Mouse (Mus musculus) adrenal gland, postnatal 10 days (tissue): ENCODE results near the gene Abcf2. TPM values are rescaled to one million over a fixed set of nuclear protein-coding genes. Genes with fewer than 3 reads are reported as not detected.

ENCODE experiments used
- DNase-seq: peaks from one replicate; pipeline ENCODE4 v3.0.0; 2021; ENCODE audit warnings: mixed read lengths
- long read RNA-seq, 2 experiments: library from polyadenylated mRNA; stranded (forward); transcript quantifications; one replicate each; pipeline ENCODE4 v2.0.0; 2021
- total RNA-seq, 2 experiments: library from RNA; stranded (reverse); gene quantifications; 2 replicates each; pipeline ENCODE4 v1.2.3; 2021

Abcf2 gene
- total RNA-seq, result 10 to 100 TPM; 51.0 to 53.3 TPM
- long read RNA-seq, experiment 1, transcript Abcf2-201 (14 exons, 2,569 nt), result major isoform, 77 of 117 reads
- long read RNA-seq, experiment 1, partial matches to known transcripts, result 15 of 117 reads
- long read RNA-seq, experiment 1, other reads (novel, unspliced or antisense), result 25 of 117 reads
- long read RNA-seq, experiment 2, transcript Abcf2-201 (14 exons, 2,569 nt), result major isoform, 76 of 94 reads
- long read RNA-seq, experiment 2, partial matches to known transcripts, result 6 of 94 reads
- long read RNA-seq, experiment 2, other reads (novel, unspliced or antisense), result 12 of 94 reads

DNA sequence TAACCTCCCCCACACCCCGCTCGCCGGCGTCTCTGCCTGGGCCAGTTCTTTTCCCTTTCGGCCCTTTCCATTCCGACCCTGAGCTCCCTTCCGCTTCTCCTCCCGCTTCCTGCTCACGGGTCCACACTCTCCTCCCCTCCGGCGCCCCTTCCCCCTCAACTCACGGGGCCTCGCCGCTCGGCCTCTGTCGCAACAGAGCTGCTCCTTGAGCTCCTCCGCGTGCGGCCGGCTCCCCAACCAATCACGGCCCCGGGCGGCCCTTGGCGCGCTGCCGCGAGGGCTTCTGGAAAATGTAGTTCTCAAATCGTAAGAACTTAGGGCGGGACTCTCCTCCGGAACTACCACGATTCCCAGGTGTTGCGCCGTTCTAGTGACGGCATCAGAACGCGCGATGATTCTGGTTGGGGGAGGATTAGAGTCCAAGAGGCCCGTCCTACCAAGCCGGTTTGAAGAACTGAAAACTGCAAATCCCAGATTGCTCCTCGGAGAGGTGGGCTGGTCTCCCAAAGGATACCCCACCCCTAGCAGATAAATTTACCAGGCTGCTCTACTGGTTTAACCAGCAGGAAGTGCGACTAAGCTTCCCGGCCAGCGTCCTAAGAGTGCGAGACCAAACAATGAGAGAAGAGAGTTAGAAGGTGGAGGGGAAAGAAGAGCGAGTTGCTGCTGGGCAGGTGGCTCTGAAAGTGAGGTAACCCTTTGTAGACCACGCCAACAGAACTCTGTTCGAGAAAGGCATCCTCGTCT lies at the start of gene Abcf2:
Gene Abcf2 (minus strand): TSS at position 285 of the 747 bp plus-strand sequence.
- DNase-seq, result peak; percentile 100

DNA sequence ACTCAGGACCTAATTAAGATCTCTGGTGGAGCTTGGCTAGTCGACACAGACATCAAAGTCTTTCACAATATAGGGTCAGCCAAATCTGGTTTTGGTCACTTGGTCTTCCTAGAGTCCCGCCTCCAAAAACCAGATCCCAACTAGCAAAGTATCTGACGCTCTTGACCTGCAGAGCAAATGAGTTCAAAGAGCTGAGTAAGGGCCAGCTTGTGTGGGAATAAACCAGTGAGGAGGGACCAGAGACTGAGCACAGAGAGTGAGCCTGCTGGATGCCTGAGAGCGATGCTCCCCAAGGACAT lies 47.5 kb upstream of the Abcf2 start:
- DNase-seq, result no peak

DNA sequence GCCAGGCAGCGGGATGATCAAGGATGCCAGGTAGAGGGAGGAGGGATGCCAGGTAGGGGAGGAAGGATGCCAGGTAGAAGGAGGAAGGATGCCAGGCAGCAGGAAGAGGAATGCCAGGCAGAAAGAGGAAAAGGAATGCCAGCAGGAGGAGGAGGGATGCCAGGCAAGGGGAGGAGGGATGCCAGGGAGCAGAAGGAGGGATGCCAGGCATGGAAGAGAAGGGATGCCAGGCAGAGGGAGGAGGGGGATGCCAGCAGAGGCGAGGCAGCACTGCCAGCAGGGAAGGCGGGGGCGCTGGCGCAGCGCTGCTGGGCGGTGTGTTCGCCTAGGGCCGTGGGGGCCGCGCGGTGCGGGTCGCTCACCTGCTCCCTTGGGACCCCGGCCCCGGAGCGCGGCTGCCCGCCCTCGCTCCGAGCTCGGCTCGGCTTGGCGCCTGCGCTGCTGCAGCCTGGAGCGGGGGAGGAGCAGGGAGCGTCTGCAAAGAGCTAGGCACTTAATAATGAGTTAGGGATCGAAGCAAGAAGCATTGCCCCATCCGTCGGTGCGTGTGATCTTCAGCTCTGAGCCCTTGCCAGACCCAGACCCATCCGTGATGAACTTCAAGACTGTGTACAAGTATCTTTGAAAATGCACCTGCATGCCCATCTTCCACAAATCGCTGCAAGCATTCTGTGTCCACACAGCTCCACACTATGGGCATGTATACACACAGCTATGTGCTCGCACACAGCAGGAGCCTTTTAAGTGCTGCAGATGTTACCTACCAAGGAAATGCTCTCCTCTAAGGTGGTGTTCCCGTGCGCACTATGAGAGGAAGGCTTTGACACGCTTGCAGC lies 46.9 kb upstream of the Abcf2 start, which contains the start of gene Smarcd3:
Gene Smarcd3 (minus strand): TSS at position 426 of the 836 bp plus-strand sequence.
- DNase-seq, result peak; percentile 72

DNA sequence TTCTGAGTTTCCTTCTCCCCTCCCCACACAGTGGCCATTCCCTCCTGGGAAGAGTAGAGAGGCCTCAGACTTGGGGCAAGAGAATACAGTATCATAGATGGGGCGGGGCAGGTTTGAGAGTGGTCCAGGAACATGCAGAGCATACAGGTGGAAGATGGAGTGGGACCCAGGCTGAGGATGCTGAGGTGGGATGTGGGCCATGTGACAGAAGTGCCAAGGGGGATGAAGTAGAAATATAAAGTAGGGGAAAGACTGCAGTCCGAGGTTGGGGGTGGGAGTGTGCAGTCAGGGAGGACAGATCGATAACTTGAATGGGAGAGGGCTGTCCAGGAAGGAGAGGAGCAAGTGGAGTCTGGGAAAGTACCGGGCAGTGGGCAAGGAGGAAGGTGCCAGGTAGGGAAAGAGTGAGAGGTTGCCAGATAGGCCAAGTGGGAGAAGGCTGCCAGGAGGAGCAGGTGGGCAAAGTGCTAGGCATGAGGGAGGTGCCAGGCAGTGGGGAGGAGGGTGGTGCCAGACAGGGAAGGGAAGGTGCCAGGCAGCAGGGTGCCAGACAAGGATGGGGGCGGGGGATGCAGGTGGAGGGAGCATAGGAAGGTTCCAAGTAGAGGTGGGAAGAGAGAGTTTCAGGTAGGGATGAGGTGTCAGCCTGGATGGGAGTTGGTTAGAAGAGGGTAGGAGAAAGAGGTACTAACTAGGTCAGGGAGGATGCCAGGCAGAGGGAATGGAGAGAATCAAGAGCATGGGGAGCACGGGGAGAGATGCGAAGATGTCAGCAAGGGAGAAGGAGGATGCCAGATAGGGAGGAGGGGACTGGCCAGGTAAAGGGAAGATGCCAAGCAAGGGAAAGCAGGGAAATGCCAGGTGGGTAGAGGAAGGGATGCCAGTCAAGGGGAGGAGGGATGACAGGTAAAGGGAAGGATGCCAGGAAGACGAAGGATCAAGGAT lies 46.0 kb upstream of the Abcf2 start:
- no peak for DNase-seq

DNA sequence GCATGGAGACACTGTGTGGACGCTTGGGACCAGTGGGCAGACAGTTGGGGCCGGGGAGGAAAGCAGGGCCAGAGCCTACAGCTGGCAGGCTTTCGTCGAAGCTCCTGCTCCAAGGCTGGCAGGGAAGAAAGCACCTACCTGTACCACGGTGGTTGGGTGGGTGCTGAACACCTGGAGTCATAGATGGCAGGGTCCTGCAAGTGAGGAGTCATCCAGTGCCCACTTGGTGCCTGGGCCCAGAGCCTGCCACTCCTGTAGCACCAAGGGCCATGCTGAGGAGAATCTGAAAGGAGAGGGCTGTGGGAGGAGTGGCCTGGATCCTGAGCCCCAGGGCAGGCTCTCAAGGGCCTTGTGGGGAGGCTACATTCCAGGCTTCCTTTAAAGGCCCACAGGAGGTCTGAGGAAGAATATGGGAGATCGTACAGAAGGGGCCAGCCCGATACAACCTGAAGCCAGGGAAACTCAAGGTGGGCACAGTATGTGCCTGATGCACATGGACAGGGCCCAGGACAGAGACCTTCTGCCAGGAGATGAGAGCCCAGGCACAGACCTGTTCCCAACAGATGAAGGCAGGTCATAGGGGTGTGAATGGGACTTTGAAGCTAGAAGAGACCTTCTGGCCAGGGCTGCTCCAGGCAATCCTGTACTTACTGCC lies 45.2 kb upstream of the Abcf2 start:
- DNase-seq, result no peak

DNA sequence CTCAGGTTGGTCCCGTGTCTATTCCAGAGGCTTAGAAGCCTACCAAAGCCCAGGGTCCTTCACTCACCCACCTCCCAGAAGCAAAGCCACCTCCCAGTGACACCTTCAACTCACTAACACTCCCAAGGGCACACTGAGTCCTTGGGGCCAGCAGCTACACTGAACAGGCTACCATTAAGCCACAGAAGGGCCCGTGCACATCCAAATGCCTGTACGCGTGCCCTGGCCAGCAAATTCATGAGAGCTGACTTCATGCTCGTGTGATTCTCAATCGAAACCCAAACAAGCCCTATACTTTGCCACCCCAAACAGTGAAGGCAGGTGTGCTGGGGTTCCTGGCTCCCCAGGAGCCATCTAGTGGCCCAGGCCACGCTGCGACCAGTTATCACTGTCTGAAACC lies 43.4 kb upstream of the Abcf2 start:
- DNase-seq, result no peak

DNA sequence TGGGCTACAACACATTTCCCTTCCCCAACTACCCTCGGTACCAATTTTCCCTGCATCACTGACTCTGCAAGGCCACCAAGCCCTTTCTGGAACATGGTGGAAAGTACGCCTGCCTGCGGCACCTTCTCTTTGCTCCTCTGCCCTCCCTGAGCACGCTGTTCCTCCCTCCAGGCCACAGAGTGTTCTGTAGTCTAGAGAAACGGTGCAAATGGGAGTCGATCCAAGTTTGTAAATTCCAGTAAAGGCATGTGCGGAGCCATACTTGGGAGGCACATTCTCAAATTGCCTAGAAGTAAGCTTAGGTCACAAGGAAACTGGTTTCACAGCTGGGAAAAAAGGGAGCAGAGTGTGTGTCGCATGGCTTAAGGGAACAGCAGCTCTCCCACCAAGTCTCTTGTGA lies 42.8 kb upstream of the Abcf2 start:
- no peak for DNase-seq

DNA sequence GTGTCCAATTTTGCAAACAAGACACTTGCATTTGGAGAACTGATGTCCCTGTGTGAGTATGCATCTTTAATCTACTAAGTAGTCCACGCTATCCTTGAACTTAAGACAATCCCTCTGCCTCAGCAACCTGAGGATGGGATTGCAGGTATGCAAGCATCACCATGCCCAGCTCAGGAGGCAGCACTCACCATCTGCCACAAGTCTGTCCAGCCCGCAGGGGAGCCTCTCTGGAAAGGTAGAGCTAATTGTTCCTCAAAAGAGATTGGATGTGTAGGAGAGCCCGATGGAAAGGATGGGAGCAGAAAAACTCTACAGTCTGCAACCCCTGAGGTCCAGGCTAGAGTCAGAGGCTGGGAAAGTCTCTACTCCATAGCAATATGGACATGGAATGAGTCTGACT lies 41.7 kb upstream of the Abcf2 start:
- no peak for DNase-seq

DNA sequence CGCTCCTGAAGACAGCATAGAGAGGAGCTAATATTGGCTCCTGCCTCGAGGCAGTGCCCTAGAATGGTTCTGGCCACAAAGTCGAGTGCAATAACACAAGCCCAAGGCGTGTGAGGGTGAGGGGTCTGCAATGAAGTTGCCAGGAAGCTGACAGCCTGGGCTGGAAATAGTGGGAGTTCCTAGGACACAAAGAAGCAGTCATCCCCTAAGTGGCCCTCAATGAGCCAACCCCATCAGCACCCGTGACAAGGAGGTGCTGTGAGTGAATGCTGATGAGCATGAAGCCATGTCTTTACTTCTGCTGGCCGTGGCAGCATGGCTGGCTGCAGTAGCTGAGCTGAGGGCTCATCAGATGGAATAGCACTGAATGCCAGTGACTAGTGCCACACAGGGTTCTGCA lies 37.8 kb upstream of the Abcf2 start:
- DNase-seq, result no peak

DNA sequence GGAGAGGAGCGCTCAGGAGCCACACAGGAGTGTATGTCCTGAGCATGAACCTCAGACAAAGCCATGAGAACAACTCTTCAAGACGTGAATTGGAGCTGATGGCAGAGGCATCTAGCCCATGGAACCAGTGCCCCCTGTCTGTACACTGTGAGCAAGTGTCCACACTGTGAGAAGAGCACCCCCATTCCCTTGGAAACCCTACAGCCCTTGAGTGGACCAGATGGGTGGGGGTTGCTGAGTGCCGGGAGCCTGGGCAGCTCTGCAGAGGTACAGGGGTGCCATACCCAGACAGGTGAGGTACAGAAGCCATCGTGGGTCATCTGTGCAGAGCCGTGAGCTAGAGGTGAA lies 35.0 kb upstream of the Abcf2 start:
- DNase-seq, result no peak

DNA sequence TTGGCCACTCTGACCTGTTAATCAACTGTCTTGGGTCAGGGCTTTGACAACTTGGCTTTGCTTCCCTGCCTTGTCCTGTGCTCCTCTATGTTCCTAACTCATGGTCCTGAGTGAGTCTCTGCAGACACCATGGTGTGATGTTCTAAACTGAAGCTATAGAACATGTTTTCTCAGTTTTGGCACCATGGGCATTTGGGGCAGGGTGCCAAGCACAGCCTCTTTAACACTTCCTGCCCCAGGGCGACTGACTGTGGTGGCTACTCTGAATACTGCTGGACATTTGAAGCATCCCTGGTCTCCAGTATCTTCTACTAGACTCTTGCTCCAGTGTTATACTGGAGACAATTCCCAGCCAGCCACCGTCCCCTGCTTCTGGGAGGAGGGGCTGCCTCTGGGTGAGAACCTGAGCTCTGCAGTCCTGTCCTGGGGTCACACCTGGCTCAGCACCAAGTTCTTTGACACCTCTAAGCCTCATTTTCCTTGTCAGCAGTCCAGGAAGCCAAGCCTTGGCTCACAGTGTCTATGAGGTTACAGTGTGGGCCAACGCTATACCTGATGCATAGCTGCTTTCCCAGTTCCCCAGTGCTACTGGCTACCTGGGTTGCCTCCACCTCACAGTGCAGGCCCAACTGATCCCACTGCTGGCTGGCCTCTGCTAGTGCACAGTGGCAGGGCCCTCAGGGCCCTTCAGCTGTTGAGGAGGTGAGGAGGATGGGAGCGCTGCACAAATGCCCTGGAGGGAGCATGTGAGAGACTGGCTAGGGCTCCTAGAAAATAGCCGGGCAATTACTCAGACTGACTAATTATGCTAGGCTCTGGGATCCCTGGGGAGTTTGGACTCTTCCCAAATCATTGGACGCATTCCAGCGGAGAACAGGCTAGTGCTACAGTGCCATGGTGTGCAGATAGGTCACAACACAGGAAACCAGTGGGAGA lies 34.4 kb upstream of the Abcf2 start:
- peak; percentile 64 for DNase-seq

DNA sequence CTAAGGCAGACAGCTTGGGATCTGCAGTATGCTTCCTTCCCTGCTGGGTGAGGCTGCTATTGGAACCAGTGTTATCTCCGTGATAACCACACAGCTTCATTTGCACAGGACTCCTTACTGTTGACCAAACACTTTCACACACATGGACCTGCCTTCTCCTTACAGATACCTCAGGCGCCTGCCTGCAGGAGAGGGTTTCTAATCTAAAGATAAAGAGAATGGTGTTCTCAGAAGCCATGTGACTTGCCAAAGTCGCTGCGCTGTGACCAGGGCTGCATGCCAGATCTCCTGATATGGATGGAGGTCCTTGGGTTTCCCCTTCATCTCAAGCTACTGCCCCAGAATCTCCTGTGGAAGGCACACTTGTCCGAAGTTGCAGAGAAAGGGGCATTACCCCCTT lies 32.1 kb upstream of the Abcf2 start:
- DNase-seq, result no peak

DNA sequence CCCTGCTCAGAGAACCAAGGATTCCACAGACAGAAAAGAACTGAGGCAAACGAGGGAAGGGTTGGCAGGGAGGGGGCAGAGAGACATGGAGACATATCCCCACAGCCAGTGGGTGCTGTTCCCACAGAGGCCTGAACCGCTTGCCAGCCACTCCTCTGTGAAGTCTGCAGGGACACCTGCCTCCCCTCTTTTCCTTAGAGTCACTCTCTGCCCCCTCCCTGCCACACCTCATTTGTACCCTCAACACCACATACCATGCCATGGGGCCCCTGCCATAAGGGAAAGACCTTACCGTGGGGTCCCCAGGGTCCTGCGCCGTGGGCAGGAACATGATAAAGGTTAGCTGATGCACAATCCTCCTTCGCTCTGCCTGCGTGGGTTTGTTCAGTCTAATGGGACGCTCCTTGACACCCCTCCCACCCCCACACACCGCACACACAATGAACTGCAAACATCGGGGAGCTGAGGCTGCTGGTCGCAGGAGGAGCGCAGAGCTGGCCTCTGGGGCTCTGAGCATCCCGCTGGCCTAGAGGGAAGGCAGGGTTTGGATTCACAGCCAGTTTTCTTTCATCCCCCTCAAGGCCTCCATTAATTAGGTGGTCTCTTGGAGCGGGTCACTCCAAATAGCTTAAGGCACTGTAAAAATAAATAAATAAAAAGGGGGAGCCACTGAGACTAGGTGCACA lies 28.9 kb upstream of the Abcf2 start:
- no peak for DNase-seq

DNA sequence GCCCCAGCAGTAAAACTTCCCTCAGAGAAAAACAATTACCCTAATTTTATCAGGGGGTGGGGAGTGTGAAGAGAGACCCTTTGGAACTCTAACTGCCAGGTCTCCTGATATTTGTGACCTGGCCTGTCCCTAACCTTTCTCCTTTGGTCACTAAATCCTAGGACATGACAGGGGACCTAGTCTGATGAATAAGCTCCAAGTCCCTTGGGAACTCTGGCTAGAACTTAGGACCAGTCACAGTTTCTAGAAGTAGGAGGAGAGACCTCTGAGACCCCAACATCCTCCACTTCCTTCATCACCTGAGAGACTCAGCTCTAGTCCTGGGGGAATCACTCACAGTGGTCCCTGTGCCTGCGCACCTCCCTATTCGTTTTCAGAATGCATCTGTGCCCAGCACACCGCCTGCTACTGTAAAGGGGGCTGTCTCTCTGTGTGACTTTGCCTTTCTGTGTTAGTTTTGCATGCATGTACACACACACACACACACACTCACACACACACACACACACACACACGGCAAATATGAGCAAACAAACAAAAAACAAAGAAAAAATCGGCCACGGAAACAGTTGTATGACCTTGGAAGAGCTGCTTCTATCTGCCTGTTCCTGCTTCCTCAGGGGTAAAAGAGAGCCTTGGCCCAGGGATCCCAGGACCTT lies 28.2 kb upstream of the Abcf2 start:
- no peak for DNase-seq

DNA sequence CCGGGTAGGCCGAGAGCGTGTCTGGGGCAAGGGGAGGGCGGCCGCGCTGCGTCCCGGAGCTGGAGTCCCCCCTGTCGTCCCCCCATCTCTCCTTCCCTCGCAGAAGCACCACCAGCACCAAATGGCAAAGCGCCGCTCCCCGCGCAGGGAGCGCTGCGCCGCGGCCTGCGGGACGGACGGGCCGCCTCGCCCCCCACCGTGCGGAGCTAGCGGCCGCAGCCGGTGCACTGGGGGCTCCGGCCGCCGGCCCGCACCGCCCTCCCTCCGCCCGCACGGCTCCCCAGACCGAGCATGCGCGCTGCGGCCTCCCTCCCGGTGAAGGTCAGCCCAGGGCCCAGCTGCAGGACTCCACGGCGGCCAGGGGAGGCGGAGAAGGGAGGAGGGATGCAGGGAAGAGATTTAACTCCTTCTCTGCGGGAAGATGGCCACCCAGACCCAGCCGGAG lies 27.4 kb upstream of the Abcf2 start:
- DNase-seq, result peak; percentile 95

DNA sequence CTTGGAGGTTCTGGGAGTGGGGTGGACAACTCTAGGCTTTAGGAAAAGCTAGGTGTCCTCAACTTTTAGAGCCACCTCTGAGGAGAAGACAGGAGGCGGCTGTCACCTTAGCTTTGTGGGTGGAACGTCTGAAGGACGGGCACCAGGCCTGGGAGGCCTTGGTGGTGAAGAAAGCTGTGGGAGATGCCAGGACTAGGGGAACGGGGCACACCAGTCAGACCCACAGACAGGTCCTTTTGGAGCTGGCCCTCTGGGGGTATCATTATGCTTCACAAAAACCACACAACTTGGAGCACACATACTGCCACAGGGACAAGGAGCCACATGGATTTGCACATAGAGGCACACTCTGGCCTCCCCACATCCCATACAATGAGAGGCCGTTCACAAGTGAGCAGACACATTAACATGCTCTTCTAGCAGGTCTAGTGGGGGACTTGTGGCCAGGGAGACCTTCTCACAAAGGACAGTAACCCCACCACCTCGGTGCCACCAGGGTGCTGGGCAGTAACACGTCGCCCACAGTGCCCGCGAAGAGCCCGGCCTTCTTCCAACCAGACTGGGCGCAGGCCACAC lies 26.9 kb upstream of the Abcf2 start:
- peak; percentile 49 for DNase-seq

DNA sequence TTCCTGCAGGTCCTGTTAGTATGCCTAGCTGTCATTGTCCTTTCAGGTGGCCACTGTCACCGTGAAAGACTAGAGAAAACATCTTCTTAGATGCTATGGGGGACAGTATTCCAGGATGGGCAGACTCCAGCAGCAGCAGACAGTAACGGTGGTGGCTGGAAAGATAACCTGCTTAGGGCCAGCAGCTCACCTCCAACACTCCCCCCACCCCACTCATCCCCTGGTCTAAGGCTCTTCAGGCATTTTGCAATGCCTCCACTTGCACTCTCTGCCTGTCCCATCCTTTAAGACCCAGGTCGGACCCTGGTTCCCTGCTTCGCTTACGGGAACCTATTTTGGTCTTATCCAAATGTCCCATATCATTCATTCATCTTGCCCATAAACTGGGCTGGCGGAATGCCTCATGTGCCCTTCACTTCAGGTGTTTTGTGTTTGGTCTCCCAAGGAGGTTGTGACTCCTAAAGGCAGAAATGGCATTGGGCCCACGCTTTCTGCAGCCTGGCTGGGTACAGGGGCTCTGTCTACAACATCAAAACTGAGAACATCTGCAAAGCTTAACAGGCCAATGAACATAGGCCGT lies 26.3 kb upstream of the Abcf2 start:
- no peak for DNase-seq

DNA sequence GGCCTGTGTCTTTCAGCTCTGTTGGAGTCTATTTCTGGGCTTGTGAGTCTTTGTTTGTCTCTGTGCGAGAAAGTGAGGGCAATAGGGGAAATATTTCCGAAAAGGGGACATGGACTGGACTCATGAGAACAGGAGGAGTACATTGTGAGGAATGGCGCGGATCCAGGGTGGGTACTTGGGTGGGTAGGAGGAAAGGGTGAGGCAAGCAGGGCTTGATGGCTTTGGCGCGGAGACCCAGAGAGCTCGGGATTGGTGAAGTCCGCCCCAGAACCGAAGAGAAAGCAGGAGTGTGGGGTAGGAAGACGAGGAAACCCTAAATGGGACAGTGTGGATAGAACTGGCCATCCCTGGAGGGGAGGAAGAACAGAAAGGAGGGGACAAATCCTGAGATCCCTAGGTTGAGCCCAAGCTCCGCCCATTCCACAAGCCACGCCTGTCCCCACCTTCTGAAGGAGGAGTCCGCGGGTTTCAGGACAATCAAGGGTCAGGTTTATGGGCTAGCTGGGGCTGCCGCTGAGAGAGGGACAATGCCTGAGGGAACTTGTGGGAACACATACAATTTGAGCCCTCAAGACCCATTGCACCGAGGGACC lies 25.6 kb upstream of the Abcf2 start:
- peak; percentile 93 for DNase-seq
